Mouse (Mus musculus) forebrain, embryonic 15.5 days (tissue): ENCODE data around the gene Dvl2. TPM values are rescaled to one million over a fixed set of nuclear protein-coding genes. Genes with fewer than 3 reads are reported as not detected.

Experiments used
- microRNA counts: library from miRNA; unstranded; fragments of <30 nt; microRNA quantifications from one replicate; lab custom pipeline; 2016
- microRNA-seq: library from miRNA; unstranded; fragments of <30 nt; microRNA quantifications from one replicate; pipeline ENCODE4, GENCODE M21; 2016
- polyA plus RNA-seq: library from polyadenylated mRNA; unstranded; fragments of >200 nt; fragmentation: Nextera tagmentation; extraction: Ambion mirVana; gene quantifications from 2 replicates; pipeline ENCODE4 v1.2.1, GENCODE M21; 2015

Gene Dvl2
- polyA plus RNA-seq, 1 experiment from 2014 or later = 35.3 TPM

MicroRNAs within 50 kb of the gene (microRNA counts, 519-probe panel; counts per million panel counts)
- not detected for microRNA mmu-miR-324-3p (lab: Ali Mortazavi, UCI)
- microRNA mmu-miR-324-5p (lab: Ali Mortazavi, UCI) = 2,952 counts per million, percentile 71 among the panel's probes with 10 or more counts

Small RNA genes lying within 50 kb of the gene (microRNA-seq; reads per million reads assigned to microRNA genes)
- gene Gm44349 (not detected), gene Mir324 (3,302 reads per million, percentile 89 among the genes with 10 or more reads in this experiment)

Other genes with a start within 250 kb of the Dvl2 start
- 17.5 and 19.2 TPM in 2 replicates for gene Polr2a, start 242.0 kb upstream of the Dvl2 start, polyA plus RNA-seq
- gene Slc35g3, start 238.6 kb upstream of the Dvl2 start, polyA plus RNA-seq = 0.28 and 0.56 TPM in 2 replicates
- gene Zbtb4, start 234.7 kb upstream of the Dvl2 start, polyA plus RNA-seq = 2.8 and 3.2 TPM in 2 replicates
- gene Chrnb1, start 204.7 kb upstream of the Dvl2 start, polyA plus RNA-seq = 1.2 and 1.4 TPM in 2 replicates
- 6.2 and 6.7 TPM in 2 replicates for gene Fgf11, start 198.7 kb upstream of the Dvl2 start, polyA plus RNA-seq
- gene Tmem102, start 195.0 kb upstream of the Dvl2 start, polyA plus RNA-seq = 0.61 and 0.98 TPM in 2 replicates
- not detected in 2 replicates for gene Gm39566, start 185.3 kb upstream of the Dvl2 start, polyA plus RNA-seq
- not detected in 2 replicates for gene Spem2, start 182.1 kb upstream of the Dvl2 start, polyA plus RNA-seq
- 0.33 and 0.36 TPM in 2 replicates for gene Spem1, start 178.4 kb upstream of the Dvl2 start, polyA plus RNA-seq
- 20.9 and 21.3 TPM in 2 replicates for gene Nlgn2, start 162.8 kb upstream of the Dvl2 start, polyA plus RNA-seq
- gene Tmem256, start 162.1 kb upstream of the Dvl2 start, polyA plus RNA-seq = 333 and 335 TPM in 2 replicates
- gene Plscr3, start 154.2 kb upstream of the Dvl2 start, polyA plus RNA-seq = 51.0 and 51.2 TPM in 2 replicates
- 0.27 and 0.36 TPM in 2 replicates for gene Tnk1, start 141.9 kb upstream of the Dvl2 start, polyA plus RNA-seq
- not detected in 2 replicates for gene Tmem95, start 122.6 kb upstream of the Dvl2 start, polyA plus RNA-seq
- gene Kctd11, start 119.2 kb upstream of the Dvl2 start, polyA plus RNA-seq = 1.2 and 1.3 TPM in 2 replicates
- 0.48 and 0.51 TPM in 2 replicates for gene Acap1, start 105.1 kb upstream of the Dvl2 start, polyA plus RNA-seq
- gene 2810408A11Rik, start 99.6 kb upstream of the Dvl2 start, polyA plus RNA-seq = 19.9 and 20.7 TPM in 2 replicates
- 18.5 and 23.0 TPM in 2 replicates for gene Neurl4, start 99.5 kb upstream of the Dvl2 start, polyA plus RNA-seq
- 79.6 and 92.2 TPM in 2 replicates for gene Gps2, start 86.7 kb upstream of the Dvl2 start, polyA plus RNA-seq
- 1,167 and 1,257 TPM in 2 replicates for gene Eif5a, start 78.6 kb upstream of the Dvl2 start, polyA plus RNA-seq
- gene Ybx2, start 64.8 kb upstream of the Dvl2 start, polyA plus RNA-seq = 5.6 and 5.8 TPM in 2 replicates
- 6.4 and 7.5 TPM in 2 replicates for gene Slc2a4, start 52.4 kb upstream of the Dvl2 start, polyA plus RNA-seq
- 0.28 and 0.56 TPM in 2 replicates for gene Cldn7, start 35.8 kb upstream of the Dvl2 start, polyA plus RNA-seq
- 18.4 and 20.8 TPM in 2 replicates for gene Ctdnep1, start 19.4 kb upstream of the Dvl2 start, polyA plus RNA-seq
- 170 and 171 TPM in 2 replicates for gene Elp5, start 18.1 kb upstream of the Dvl2 start, polyA plus RNA-seq
- 610 and 626 TPM in 2 replicates for gene Gabarap, start 9.5 kb upstream of the Dvl2 start, polyA plus RNA-seq
- 71.5 and 75.6 TPM in 2 replicates for gene Phf23, start 4.8 kb upstream of the Dvl2 start, polyA plus RNA-seq
- gene Acadvl, start 14.8 kb downstream of the Dvl2 start, polyA plus RNA-seq = 57.0 and 60.7 TPM in 2 replicates
- gene Dlg4, start 16.3 kb downstream of the Dvl2 start, polyA plus RNA-seq = 27.8 and 29.8 TPM in 2 replicates
- gene Asgr1, start 53.5 kb downstream of the Dvl2 start, polyA plus RNA-seq = 1.8 and 2.0 TPM in 2 replicates
- gene Asgr2, start 92.0 kb downstream of the Dvl2 start, polyA plus RNA-seq = not detected in 2 replicates
- gene Mgl2, start 129.7 kb downstream of the Dvl2 start, polyA plus RNA-seq = 0.56 and 0.64 TPM in 2 replicates
- 0.73 and 0.75 TPM in 2 replicates for gene Clec10a, start 155.6 kb downstream of the Dvl2 start, polyA plus RNA-seq
- gene Slc16a11, start 212.2 kb downstream of the Dvl2 start, polyA plus RNA-seq = 3.2 and 3.6 TPM in 2 replicates
- gene Slc16a13, start 220.5 kb downstream of the Dvl2 start, polyA plus RNA-seq = 14.9 and 17.7 TPM in 2 replicates
- 5.7 and 6.1 TPM in 2 replicates for gene Bcl6b, start 229.2 kb downstream of the Dvl2 start, polyA plus RNA-seq
- 191 and 199 TPM in 2 replicates for gene 0610010K14Rik, start 237.3 kb downstream of the Dvl2 start, polyA plus RNA-seq
- gene Gm21988, start 239.2 kb downstream of the Dvl2 start, polyA plus RNA-seq = 12.9 and 13.0 TPM in 2 replicates
- gene Rnasek, start 239.2 kb downstream of the Dvl2 start, polyA plus RNA-seq = 271 and 278 TPM in 2 replicates